In the genomic region with DNA sequence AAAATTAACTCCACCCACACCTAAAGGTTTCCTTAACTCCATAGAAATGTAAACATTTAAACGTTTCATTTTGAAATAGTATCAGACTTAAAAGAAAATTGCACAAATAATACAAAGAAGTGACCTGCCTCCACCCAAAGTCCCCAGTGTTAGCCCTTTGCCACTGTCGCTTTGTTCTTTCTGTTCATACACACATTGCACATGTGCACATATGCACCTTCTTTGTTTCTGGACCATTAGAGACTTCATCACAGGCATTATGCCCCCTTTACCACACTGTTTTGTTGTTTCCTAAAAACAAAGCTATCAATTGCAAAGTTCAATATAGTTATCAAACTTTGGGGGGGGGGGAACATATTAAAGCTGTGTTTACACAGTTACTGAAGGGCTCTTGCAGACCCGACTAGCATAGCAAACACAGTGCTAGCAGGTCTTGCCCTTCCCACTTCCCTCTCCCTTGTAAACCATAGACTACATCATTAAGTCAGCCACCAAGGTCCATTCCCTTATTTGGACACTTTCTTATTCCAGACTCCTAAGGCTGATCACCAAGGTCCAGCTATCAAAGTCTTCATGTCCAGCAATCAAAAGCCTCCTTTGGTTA, we compare ENCODE assay signal across 26 mouse cellular contexts. TPM values are rescaled to one million over a fixed set of nuclear protein-coding genes. Genes with fewer than 3 reads are reported as not detected.
"Had no signal": no experiment of that assay in that cellular context is flagged by ENCODE, and none has a peak within 500 bp of the region (broad histone marks: within the 10 kb centered on the region; RNA-seq: fewer than 3 reads in every experiment).

No protein-coding gene starts in this region.

- H3K27me3 ChIP-seq: heart, embryonic 13.5 days; heart, embryonic 15.5 days; hindbrain, embryonic 13.5 days; hindbrain, embryonic 15.5 days; kidney, embryonic 15.5 days; limb, embryonic 12.5 days had no signal

- H3K9me3 ChIP-seq: heart, embryonic 13.5 days; heart, embryonic 15.5 days; hindbrain, embryonic 13.5 days; hindbrain, embryonic 15.5 days; kidney, embryonic 15.5 days; limb, embryonic 10.5 days; limb, embryonic 12.5 days had no signal

- ATAC-seq: forebrain, postnatal 0 days; hindbrain, postnatal 0 days; intestine, embryonic 16.5 days had no signal

- H3K9ac ChIP-seq: forebrain, postnatal 0 days; heart, embryonic 13.5 days; heart, embryonic 15.5 days; hindbrain, embryonic 13.5 days; hindbrain, embryonic 15.5 days; kidney, embryonic 15.5 days; limb, embryonic 12.5 days had no signal

- H3K27ac ChIP-seq: heart, adult 2 months; heart, embryonic 13.5 days; heart, embryonic 15.5 days; hindbrain, embryonic 13.5 days; hindbrain, embryonic 15.5 days; hindbrain, postnatal 0 days; kidney, embryonic 15.5 days; layer of hippocampus, adult 2 months; left cerebral cortex, adult 2 months; limb, embryonic 10.5 days; limb, embryonic 12.5 days had no signal

- H3K4me1 ChIP-seq: hindbrain, embryonic 13.5 days; hindbrain, embryonic 15.5 days; kidney, embryonic 15.5 days had no signal

- DNase-seq: forebrain, postnatal 0 days; gastrocnemius, postnatal 14 days; gastrocnemius, postnatal 36 days; heart, adult 11 months; heart, adult 2 months; heart, postnatal 14 days; heart, postnatal 36 days; kidney, adult 11 months; kidney, adult 8-10 months; kidney, postnatal 10 days; kidney, postnatal 25 days; kidney, postnatal 4 days; liver had no signal

- H3K4me3 ChIP-seq: heart, adult 2 months; heart, embryonic 13.5 days; heart, embryonic 15.5 days; hindbrain, embryonic 13.5 days; hindbrain, embryonic 15.5 days; kidney, embryonic 15.5 days; layer of hippocampus, adult 2 months; left cerebral cortex, adult 2 months; limb, embryonic 10.5 days; limb, embryonic 12.5 days had no signal

- H3K4me2 ChIP-seq: heart, embryonic 11.5 days; heart, embryonic 13.5 days; heart, embryonic 15.5 days; hindbrain, embryonic 13.5 days; hindbrain, embryonic 15.5 days; kidney, embryonic 15.5 days; limb, embryonic 12.5 days; liver, embryonic 11.5 days had no signal

RNA-seq across cellular contexts. Expression of gene Cfap61, which starts 59.6 kb away (rescaled TPM):
- polyA plus RNA-seq: liver, embryonic 11.5 days had no signal
